Mouse (Mus musculus) adrenal gland, postnatal 36 days (tissue): ENCODE results near the gene Sgpl1. TPM values are rescaled to one million over a fixed set of nuclear protein-coding genes. Genes with fewer than 3 reads are reported as not detected.
A peak's percentile ranks its signal among the peaks of the same experiment; 100 is the strongest.

Source experiments
- DNase-seq, 2 experiments: peaks; one replicate each; pipeline ENCODE4 v3.0.0; 2021; ENCODE audit warnings: mixed read lengths in 1 of 2
- total RNA-seq, 2 experiments: library from RNA; stranded (reverse); gene quantifications; 2 replicates each; pipeline ENCODE4 v1.2.3; 2021

Gene Sgpl1
- total RNA-seq, 2 experiments from 2014 or later = 67.4 to 86.0 TPM

- no peak for DNase-seq
These were observed 59.0 kb downstream of the Sgpl1 start for GRCm38 (mm10) chr10:61088468-61088867.

GRCm38 (mm10) chr10:61086502-61086901 is 61.0 kb downstream of the Sgpl1 start:
- no peak for DNase-seq

- no peak for DNase-seq
These were observed 62.1 kb downstream of the Sgpl1 start for GRCm38 (mm10) chr10:61085364-61085763.

GRCm38 (mm10) chr10:61080931-61081255 is 66.6 kb downstream of the Sgpl1 start:
- DNase-seq = peak; percentile 20 to 48

- DNase-seq = peak; percentile 59 to 68
These were observed 67.1 kb downstream of the Sgpl1 start for GRCm38 (mm10) chr10:61080227-61080930.

GRCm38 (mm10) chr10:61075607-61076006 is 71.9 kb downstream of the Sgpl1 start:
- DNase-seq = no peak

- DNase-seq = peak in 1 of 2 experiments; percentile 10
These were observed 72.9 kb downstream of the Sgpl1 start for GRCm38 (mm10) chr10:61074643-61075042.

GRCm38 (mm10) chr10:61072324-61072723 is 75.2 kb downstream of the Sgpl1 start:
- peak; percentile 38 to 69 for DNase-seq

GRCm38 (mm10) chr10:61069248-61069647 is 78.3 kb downstream of the Sgpl1 start:
- no peak for DNase-seq

- peak; percentile 30 to 70 for DNase-seq
These were observed 78.9 kb downstream of the Sgpl1 start for GRCm38 (mm10) chr10:61068436-61069192.

- DNase-seq = no peak
These were observed 82.1 kb downstream of the Sgpl1 start for GRCm38 (mm10) chr10:61065287-61066005.

GRCm38 (mm10) chr10:61064635-61065034 is 82.9 kb downstream of the Sgpl1 start:
- DNase-seq = peak in 1 of 2 experiments; percentile 12

GRCm38 (mm10) chr10:61063271-61063864 is 84.1 kb downstream of the Sgpl1 start:
- no peak for DNase-seq

- no peak for DNase-seq
These were observed 87.9 kb downstream of the Sgpl1 start for GRCm38 (mm10) chr10:61059543-61060110.

GRCm38 (mm10) chr10:61059101-61059500 is 88.4 kb downstream of the Sgpl1 start:
- DNase-seq = no peak

- no peak for DNase-seq
These were observed 90.8 kb downstream of the Sgpl1 start for GRCm38 (mm10) chr10:61056661-61057060.

GRCm38 (mm10) chr10:61051993-61052613 is 95.4 kb downstream of the Sgpl1 start:
- peak; percentile 65 to 74 for DNase-seq
